Mouse (Mus musculus): ENCODE results near the gene Mgat3. TPM values are rescaled to one million over a fixed set of nuclear protein-coding genes. Genes with fewer than 3 reads are reported as not detected.

Mgat3 gene
- total and polyA plus RNA-seq, 3 experiments = not detected

DNA sequence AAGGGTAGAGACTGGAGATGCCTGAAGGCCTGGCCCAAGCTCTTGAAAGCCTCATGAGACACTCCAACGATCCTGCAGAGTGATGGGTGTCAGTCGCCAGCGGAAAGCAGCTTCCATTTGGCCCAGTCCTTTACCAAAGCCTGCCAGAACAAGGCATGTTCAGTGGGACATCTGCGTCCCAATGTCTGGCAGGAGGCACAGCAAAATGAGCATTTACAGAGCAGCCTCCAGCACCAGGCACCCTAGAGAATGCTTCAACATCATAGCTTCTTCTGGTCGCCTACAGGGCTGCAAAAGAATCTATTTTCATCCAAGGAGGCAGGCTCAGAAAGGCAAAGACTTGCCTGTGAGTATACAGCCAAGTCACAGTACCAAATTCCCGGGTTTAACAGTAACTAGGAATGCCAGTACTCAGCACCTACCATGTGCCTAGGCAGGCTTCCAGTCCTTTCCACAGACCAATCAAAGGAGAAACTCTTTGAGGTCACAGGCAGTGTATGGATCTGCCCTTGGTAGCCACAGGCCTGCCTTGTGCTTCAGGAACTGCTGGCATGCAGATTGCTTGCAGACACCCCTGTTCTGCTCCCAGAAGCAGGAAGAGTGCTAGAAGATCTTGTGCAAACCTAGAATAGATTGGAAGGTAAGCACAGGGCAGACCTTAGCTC is 28.7 kb downstream of the Mgat3 start:
- H3K27ac ChIP-seq (ENCODE audit: control insufficient read depth, low read depth, low read length) = no peak overlapping the region
- H3K9ac ChIP-seq (ENCODE audit: control insufficient read depth, low read depth, low read length, poor library complexity, severe bottlenecking) = no peak overlapping the region
- no peaks in the 10 kb centered on the region for H3K4me1 ChIP-seq (ENCODE audit: control insufficient read depth in 1 of 2, insufficient read depth in 2 of 2, low read length in 2 of 2)
- no peaks in the 10 kb centered on the region for H3K79me2 ChIP-seq (ENCODE audit: control insufficient read depth, insufficient read depth, low read length, poor library complexity)
- no peaks in the 10 kb centered on the region for H3K36me3 ChIP-seq (ENCODE audit: control insufficient read depth in 1 of 2, insufficient read depth in 2 of 2, low read length in 2 of 2)
- no peak for TF ChIP-seq BHLHE40 (IDR thresholded peaks at IDR 0.05; ENCODE audit: borderline replicate concordance, low read depth, low read length)
- no peak for TF ChIP-seq NRF1 (IDR thresholded peaks at IDR 0.05; ENCODE audit: insufficient read depth, low read depth, low read length, poor library complexity, severe bottlenecking)
- TF ChIP-seq MAFK (IDR thresholded peaks at IDR 0.05; ENCODE audit: borderline replicate concordance, low read depth, low read length) = no peak
- no peak for TF ChIP-seq ZMIZ1 (IDR thresholded peaks at IDR 0.05; ENCODE audit: low read depth, low read length)
- TF ChIP-seq SIN3A (IDR thresholded peaks at IDR 0.05; ENCODE audit: low read length) = no peak
- no peak for TF ChIP-seq POLR2A (IDR thresholded peaks at IDR 0.05; ENCODE audit: control insufficient read depth in 1 of 2, insufficient read depth in 1 of 2, low read depth in 1 of 2, low read length in 2 of 2, poor library complexity in 1 of 2)
- TF ChIP-seq UBTF (IDR thresholded peaks at IDR 0.05; ENCODE audit: borderline replicate concordance, insufficient read depth, low read depth, low read length) = no peak
- TF ChIP-seq RAD21 (IDR thresholded peaks at IDR 0.05; ENCODE audit: low read depth, low read length) = no peak
- TF ChIP-seq ZNF384 (IDR thresholded peaks at IDR 0.05; ENCODE audit: low read depth, low read length) = no peak
- no peak for TF ChIP-seq TBP (IDR thresholded peaks at IDR 0.05; ENCODE audit: low read depth, low read length)
- TF ChIP-seq GATA1 (IDR thresholded peaks at IDR 0.05; ENCODE audit: low read depth, low read length) = no peak
- TF ChIP-seq JUND (IDR thresholded peaks at IDR 0.05; ENCODE audit: low read depth, low read length) = no peak
- TF ChIP-seq TAL1 (IDR thresholded peaks at IDR 0.05; ENCODE audit: low read length) = no peak
- DNase-seq (ENCODE audit: low read depth, low spot score) = no peak
- H3K4me3 ChIP-seq (ENCODE audit: control insufficient read depth in 1 of 2, insufficient read depth in 1 of 2, low read depth in 2 of 2, low read length in 2 of 2) = no peak overlapping the region
- no peaks in the 10 kb centered on the region for H3K9me3 ChIP-seq (replicated peaks; ENCODE audit: insufficient read depth, low read length)
- peaks cover 0 to 7% of the 10 kb centered on the region in 2 experiments; a peak in 3 of 4 replicates for H3K27me3 ChIP-seq (ENCODE audit: control insufficient read depth in 1 of 2, insufficient read depth in 2 of 2, low read length in 2 of 2)

DNA sequence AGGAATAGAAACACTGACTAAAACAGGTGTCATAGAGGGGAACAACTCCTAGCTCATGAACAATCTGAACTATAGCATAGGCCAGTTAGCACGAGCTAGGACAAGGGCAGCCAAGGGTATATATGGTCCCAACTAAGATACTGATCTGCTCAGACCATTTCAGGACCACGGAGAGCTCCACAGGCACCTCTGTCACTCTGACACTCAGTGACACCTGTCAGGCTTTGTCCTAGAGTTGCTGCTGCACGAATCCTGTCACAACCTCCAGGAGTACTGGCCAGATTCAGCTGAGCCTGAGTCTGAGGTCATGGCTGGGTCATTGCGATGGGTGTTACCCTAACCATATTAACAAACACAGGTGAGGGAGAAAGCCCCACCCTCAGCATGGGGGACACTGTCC is 29.9 kb downstream of the Mgat3 start:
- Histone ChIP-seq H3K27me3 (ENCODE audit: control insufficient read depth in 1 of 2, insufficient read depth in 2 of 2, low read length in 2 of 2) (peaks cover 0 to 7% of the 10 kb centered on the region in 2 experiments; a peak in 3 of 4 replicates), H3K4me1 (ENCODE audit: control insufficient read depth in 1 of 2, insufficient read depth in 2 of 2, low read length in 2 of 2) (no peaks in the 10 kb centered on the region), H3K9me3 (replicated peaks; ENCODE audit: insufficient read depth, low read length) (no peaks in the 10 kb centered on the region), H3K27ac (ENCODE audit: control insufficient read depth, low read depth, low read length) (no peak overlapping the region), H3K4me3 (ENCODE audit: control insufficient read depth in 1 of 2, insufficient read depth in 1 of 2, low read depth in 2 of 2, low read length in 2 of 2) (no peak overlapping the region), H3K79me2 (ENCODE audit: control insufficient read depth, insufficient read depth, low read length, poor library complexity) (no peaks in the 10 kb centered on the region), H3K9ac (ENCODE audit: control insufficient read depth, low read depth, low read length, poor library complexity, severe bottlenecking) (no peak overlapping the region), H3K36me3 (ENCODE audit: control insufficient read depth in 1 of 2, insufficient read depth in 2 of 2, low read length in 2 of 2) (no peaks in the 10 kb centered on the region)
- peak; percentile 63 for DNase-seq (ENCODE audit: low read depth, low spot score)
- TF ChIP-seq GATA1 (IDR thresholded peaks at IDR 0.05; ENCODE audit: low read depth, low read length) (0 out of 2 replicates have a peak, but pooled peaks have one; percentile 22), JUND (IDR thresholded peaks at IDR 0.05; ENCODE audit: low read depth, low read length) (no peak), SIN3A (IDR thresholded peaks at IDR 0.05; ENCODE audit: low read length) (peak; percentile 70), MAZ (IDR thresholded peaks at IDR 0.05; ENCODE audit: low read depth, low read length) (no peak), E2F4 (IDR thresholded peaks at IDR 0.05; ENCODE audit: borderline replicate concordance, low read depth, low read length) (no peak), TCF12 (IDR thresholded peaks at IDR 0.05; ENCODE audit: low read depth, low read length) (no peak), MXI1 (IDR thresholded peaks at IDR 0.05; ENCODE audit: low read depth, low read length) (peak; percentile 41; the same call in 1 of the 2 replicates), MYC (IDR thresholded peaks at IDR 0.05; ENCODE audit: low read depth, low read length) (no peak), UBTF (IDR thresholded peaks at IDR 0.05; ENCODE audit: borderline replicate concordance, insufficient read depth, low read depth, low read length) (no peak)
